Mouse (Mus musculus): ENCODE measurements around the gene Vamp2. TPM values are rescaled to one million over a fixed set of nuclear protein-coding genes. Genes with fewer than 3 reads are reported as not detected.

The Vamp2 gene
- total RNA-seq, 4 experiments from 2014 or later, result 118 to 221 (median 178) TPM

GRCm38 (mm10) chr11:69116843-69117242, 28.6 kb downstream of the Vamp2 start:
- DNase-seq, result no peak

GRCm38 (mm10) chr11:69117737-69118695, 29.7 kb downstream of the Vamp2 start:
- DNase-seq, result no peak

- no peak for DNase-seq
These were observed 30.5 kb downstream of the Vamp2 start for GRCm38 (mm10) chr11:69118765-69119164.

GRCm38 (mm10) chr11:69119446-69120155, 31.3 kb downstream of the Vamp2 start:
- DNase-seq, result no peak

- DNase-seq, result no peak
These were observed 32.1 kb downstream of the Vamp2 start, which contains the start of gene Hes7 for GRCm38 (mm10) chr11:69120221-69121000. Gene Hes7, plus strand, starts transcription at chr11:69120404.

GRCm38 (mm10) chr11:69121001-69121740, 32.9 kb downstream of the Vamp2 start:
- no peak for DNase-seq

- no peak for DNase-seq
These were observed 33.5 kb downstream of the Vamp2 start for GRCm38 (mm10) chr11:69121741-69122335.

- DNase-seq, result peak; percentile 83
These were observed 34.2 kb downstream of the Vamp2 start, which contains the start of gene 9130213A22Rik for GRCm38 (mm10) chr11:69122336-69122951. Gene 9130213A22Rik, minus strand, starts transcription at chr11:69122589.

GRCm38 (mm10) chr11:69123056-69123692, 34.9 kb downstream of the Vamp2 start:
- DNase-seq, result peak; percentile 88

- peak; percentile 86 for DNase-seq
These were observed 35.6 kb downstream of the Vamp2 start for GRCm38 (mm10) chr11:69123693-69124497.

- DNase-seq, result no peak
These were observed 36.2 kb downstream of the Vamp2 start for GRCm38 (mm10) chr11:69124498-69124847.

GRCm38 (mm10) chr11:69125041-69125851, 37.0 kb downstream of the Vamp2 start:
- DNase-seq, result peak; percentile 81

- DNase-seq, result no peak
These were observed 37.4 kb downstream of the Vamp2 start, which contains the start of gene Aloxe3 for GRCm38 (mm10) chr11:69125852-69125918. Gene Aloxe3, plus strand, starts transcription at chr11:69125896.

GRCm38 (mm10) chr11:69125919-69126705, 37.8 kb downstream of the Vamp2 start:
- DNase-seq, result no peak

GRCm38 (mm10) chr11:69126706-69127095, 38.4 kb downstream of the Vamp2 start:
- DNase-seq, result no peak

GRCm38 (mm10) chr11:69128426-69129122, 40.3 kb downstream of the Vamp2 start:
- no peak for DNase-seq

GRCm38 (mm10) chr11:69133566-69133922, 45.3 kb downstream of the Vamp2 start:
- no peak for DNase-seq

Data from adrenal gland, adult 8-10 months (tissue).